Mouse (Mus musculus): ENCODE measurements around the gene Rnf138rt1. TPM values are rescaled to one million over a fixed set of nuclear protein-coding genes. Genes with fewer than 3 reads are reported as not detected.
A peak's percentile ranks its signal among the peaks of the same experiment; 100 is the strongest.

Gene Rnf138rt1
- 0.16 and 0.32 TPM in 2 replicates for polyA plus RNA-seq (2016; fragmentation: Nextera tagmentation; extraction: Ambion mirVana)

GRCm38 (mm10) chrX:163760617-163761434 is at the start of gene Rnf138rt1:
TSS of gene Rnf138rt1 (minus strand) at chrX:163761329.
- Histone ChIP-seq H3K4me3 (peak within 1 kb of the TSS; percentile 57), H3K27ac (replicated peaks) (no peak within 1 kb of the TSS), H3K9me3 (no peaks in the 10 kb centered on the region), H3K27me3 (replicated peaks; ENCODE audit: low read depth, poor library complexity, severe bottlenecking) (peaks cover 98% of the 10 kb centered on the region), H3K4me1 (no peaks in the 10 kb centered on the region), H3K36me3 (replicated peaks) (no peaks in the 10 kb centered on the region)
- WGBS, result 24% methylated on average over 42 of the region's 42 CpGs
- DNase-seq (ENCODE audit: low spot score), result peak; percentile 67

DNA sequence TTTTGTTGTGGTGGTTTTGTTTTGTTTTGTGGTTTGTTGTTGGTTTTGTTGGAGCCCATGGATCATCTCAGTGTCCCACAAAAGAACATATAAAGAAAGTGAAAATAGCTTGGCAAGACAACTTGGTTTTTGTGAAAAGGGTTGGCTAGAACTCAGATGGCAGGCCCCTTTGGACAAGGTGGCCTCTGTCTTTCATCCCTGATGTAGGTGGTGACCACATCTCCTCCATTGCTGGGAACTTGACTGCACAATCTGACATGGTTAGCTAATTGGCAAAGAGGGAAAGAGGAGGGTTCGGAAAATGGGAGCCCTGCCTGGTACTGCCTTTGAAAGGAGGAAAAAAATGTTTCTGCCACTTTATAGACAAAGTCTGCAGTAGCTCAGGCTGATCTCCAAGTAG is 46.1 kb upstream of the Rnf138rt1 start:
- H3K4me1 ChIP-seq, result no peaks in the 10 kb centered on the region
- no peaks in the 10 kb centered on the region for H3K9me3 ChIP-seq
- no peak overlapping the region for H3K4me3 ChIP-seq
- DNase-seq (ENCODE audit: low spot score), result no peak
- peaks cover 92% of the 10 kb centered on the region for H3K27me3 ChIP-seq (replicated peaks; ENCODE audit: low read depth, poor library complexity, severe bottlenecking)
- no peak overlapping the region for H3K27ac ChIP-seq (replicated peaks)
- no peaks in the 10 kb centered on the region for H3K36me3 ChIP-seq (replicated peaks)
- WGBS, result 70% methylated on average over 1 of the region's 1 CpGs

DNA sequence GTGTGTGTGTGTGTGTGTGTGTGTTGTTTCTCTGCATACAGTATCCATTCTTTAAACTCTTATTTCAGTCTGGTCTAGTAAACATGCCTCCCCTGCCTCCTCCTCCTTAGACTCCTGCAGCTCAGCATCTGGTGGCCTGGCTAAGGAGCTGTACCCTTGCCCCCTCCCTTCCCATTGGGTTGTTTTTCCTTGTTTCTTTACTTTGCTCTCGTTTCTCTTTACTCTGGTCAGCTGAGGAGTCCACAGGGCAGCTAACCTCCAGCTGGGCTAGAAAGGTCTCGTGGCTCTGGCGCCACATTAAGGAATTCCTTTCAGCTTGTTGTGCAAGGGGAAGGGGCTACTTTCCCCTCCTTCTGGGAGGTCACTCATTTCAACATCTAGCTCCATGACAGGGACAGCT is 5.2 kb upstream of the Rnf138rt1 start:
- Histone ChIP-seq H3K4me3 (no peak overlapping the region), H3K36me3 (replicated peaks) (no peaks in the 10 kb centered on the region), H3K4me1 (no peaks in the 10 kb centered on the region; the same call in 1 of the 2 replicates), H3K9me3 (no peaks in the 10 kb centered on the region), H3K27me3 (replicated peaks; ENCODE audit: low read depth, poor library complexity, severe bottlenecking) (peaks cover 87% of the 10 kb centered on the region), H3K27ac (replicated peaks) (no peak overlapping the region)
- 27% methylated on average over 3 of the region's 3 CpGs for WGBS
- no peak for DNase-seq (ENCODE audit: low spot score)

GRCm38 (mm10) chrX:163761435-163761828 is 303 bp upstream of the Rnf138rt1 start:
- H3K4me3 ChIP-seq, result peak overlapping the region; percentile 57
- WGBS, result 26% methylated on average over 10 of the region's 10 CpGs
- no peak overlapping the region for H3K27ac ChIP-seq (replicated peaks)
- no peak for DNase-seq (ENCODE audit: low spot score)
- peaks cover 98% of the 10 kb centered on the region for H3K27me3 ChIP-seq (replicated peaks; ENCODE audit: low read depth, poor library complexity, severe bottlenecking)
- H3K9me3 ChIP-seq, result no peaks in the 10 kb centered on the region
- no peaks in the 10 kb centered on the region; the same call in 1 of the 2 replicates for H3K4me1 ChIP-seq
- no peaks in the 10 kb centered on the region for H3K36me3 ChIP-seq (replicated peaks)

GRCm38 (mm10) chrX:163745996-163746395 is 15.1 kb downstream of the Rnf138rt1 start:
- Histone ChIP-seq H3K36me3 (replicated peaks) (no peaks in the 10 kb centered on the region), H3K4me3 (no peak overlapping the region), H3K9me3 (no peaks in the 10 kb centered on the region), H3K27ac (replicated peaks) (no peak overlapping the region), H3K4me1 (no peaks in the 10 kb centered on the region), H3K27me3 (replicated peaks; ENCODE audit: low read depth, poor library complexity, severe bottlenecking) (peaks cover 94% of the 10 kb centered on the region)
- DNase-seq (ENCODE audit: low spot score), result no peak
- 84% methylated on average over 6 of the region's 6 CpGs for WGBS

DNA sequence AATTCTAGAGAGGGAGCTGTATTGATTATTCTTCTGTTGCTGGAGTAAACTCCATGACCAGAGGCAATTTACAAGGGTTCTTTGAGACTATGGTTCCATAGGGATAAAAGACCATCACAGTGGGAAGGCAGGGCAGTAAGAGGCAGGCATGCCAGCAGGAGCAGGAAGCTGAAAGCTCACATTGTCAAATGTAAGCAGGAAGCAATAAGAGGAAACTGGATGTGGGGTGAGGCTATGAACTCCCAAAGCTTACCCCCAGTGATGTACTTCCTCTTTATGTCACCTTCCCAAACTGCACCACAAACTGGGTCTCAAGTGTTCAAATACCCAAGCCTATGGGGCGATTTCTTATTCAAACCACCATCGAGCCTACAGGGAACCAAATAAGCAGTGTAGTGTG is 17.2 kb downstream of the Rnf138rt1 start:
- WGBS, result 70% methylated on average over 2 of the region's 2 CpGs
- no peaks in the 10 kb centered on the region for H3K36me3 ChIP-seq (replicated peaks)
- H3K27me3 ChIP-seq (replicated peaks; ENCODE audit: low read depth, poor library complexity, severe bottlenecking), result peaks cover 86% of the 10 kb centered on the region
- H3K27ac ChIP-seq (replicated peaks), result no peak overlapping the region
- no peaks in the 10 kb centered on the region for H3K9me3 ChIP-seq
- H3K4me3 ChIP-seq, result no peak overlapping the region
- DNase-seq (ENCODE audit: low spot score), result no peak
- no peaks in the 10 kb centered on the region for H3K4me1 ChIP-seq

DNA sequence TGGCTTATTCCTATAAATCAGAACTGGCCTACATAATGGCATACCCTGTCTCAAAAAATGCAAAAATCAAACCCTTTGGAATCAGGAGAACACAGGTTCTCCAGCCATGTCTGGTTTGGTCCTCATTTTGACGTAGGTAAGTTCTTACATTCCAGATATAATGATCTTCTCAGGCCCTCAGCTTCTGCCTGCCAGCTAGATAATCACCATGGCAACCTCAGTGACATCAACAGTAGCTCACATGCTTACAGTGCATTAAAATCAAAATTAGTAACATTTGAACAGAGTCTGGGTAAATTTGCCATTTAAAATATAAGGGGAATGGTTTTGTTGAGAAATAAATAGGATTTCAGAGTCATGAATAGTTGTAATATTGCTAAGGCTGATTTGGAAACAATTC is 22.2 kb downstream of the Rnf138rt1 start:
- no peak for DNase-seq (ENCODE audit: low spot score)
- Histone ChIP-seq H3K4me3 (no peak overlapping the region), H3K4me1 (no peaks in the 10 kb centered on the region), H3K36me3 (replicated peaks) (no peaks in the 10 kb centered on the region), H3K27ac (replicated peaks) (no peak overlapping the region), H3K27me3 (replicated peaks; ENCODE audit: low read depth, poor library complexity, severe bottlenecking) (peaks cover 73% of the 10 kb centered on the region), H3K9me3 (no peaks in the 10 kb centered on the region)
- 76% methylated on average over 1 of the region's 1 CpGs for WGBS

DNA sequence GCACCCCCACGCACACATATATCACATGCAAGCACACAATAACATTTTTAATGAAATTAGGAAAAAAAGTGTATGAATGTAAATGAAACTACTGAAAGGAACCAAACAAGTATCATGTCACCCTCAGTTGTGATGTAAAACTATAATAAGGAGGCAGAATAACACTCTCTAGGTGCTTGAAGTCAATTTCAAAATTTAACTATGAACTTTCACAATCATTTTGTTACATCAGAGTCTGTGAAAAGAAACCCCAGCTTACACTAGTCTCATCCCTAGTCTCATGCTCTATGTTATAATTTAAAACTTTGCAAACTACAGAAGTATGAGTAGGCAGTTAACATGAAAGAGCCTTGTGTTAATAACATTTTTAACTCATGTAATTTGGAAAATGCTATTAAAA is 27.0 kb downstream of the Rnf138rt1 start:
- Histone ChIP-seq H3K27ac (replicated peaks) (no peak overlapping the region), H3K27me3 (replicated peaks; ENCODE audit: low read depth, poor library complexity, severe bottlenecking) (peaks cover 64% of the 10 kb centered on the region), H3K36me3 (replicated peaks) (no peaks in the 10 kb centered on the region), H3K4me1 (no peaks in the 10 kb centered on the region), H3K9me3 (no peaks in the 10 kb centered on the region), H3K4me3 (no peak overlapping the region)
- no peak for DNase-seq (ENCODE audit: low spot score)
- WGBS, result 86% methylated on average over 1 of the region's 1 CpGs

- H3K4me1 ChIP-seq, result 0 out of 2 replicates have a peak, but pooled peaks cover 6% of the 10 kb centered on the region
- peaks cover 65% of the 10 kb centered on the region for H3K27me3 ChIP-seq (replicated peaks; ENCODE audit: low read depth, poor library complexity, severe bottlenecking)
- no peaks in the 10 kb centered on the region for H3K36me3 ChIP-seq (replicated peaks)
- H3K27ac ChIP-seq (replicated peaks), result no peak overlapping the region; the same call in 1 of the 2 replicates
- no peaks in the 10 kb centered on the region for H3K9me3 ChIP-seq
- peak; percentile 8 for DNase-seq (ENCODE audit: low spot score)
- no peak overlapping the region for H3K4me3 ChIP-seq
These were observed 37.5 kb downstream of the Rnf138rt1 start for GRCm38 (mm10) chrX:163723630-163724029.

- Histone ChIP-seq H3K4me1 (0 out of 2 replicates have a peak, but pooled peaks cover 6% of the 10 kb centered on the region), H3K27me3 (replicated peaks; ENCODE audit: low read depth, poor library complexity, severe bottlenecking) (peaks cover 62% of the 10 kb centered on the region), H3K27ac (replicated peaks) (no peak overlapping the region; the same call in 1 of the 2 replicates), H3K9me3 (no peaks in the 10 kb centered on the region), H3K36me3 (replicated peaks) (no peaks in the 10 kb centered on the region), H3K4me3 (no peak overlapping the region)
- WGBS, result 49% methylated on average over 12 of the region's 12 CpGs
- DNase-seq (ENCODE audit: low spot score), result peak; percentile 8
These were observed 38.1 kb downstream of the Rnf138rt1 start for GRCm38 (mm10) chrX:163722785-163723577.

DNA sequence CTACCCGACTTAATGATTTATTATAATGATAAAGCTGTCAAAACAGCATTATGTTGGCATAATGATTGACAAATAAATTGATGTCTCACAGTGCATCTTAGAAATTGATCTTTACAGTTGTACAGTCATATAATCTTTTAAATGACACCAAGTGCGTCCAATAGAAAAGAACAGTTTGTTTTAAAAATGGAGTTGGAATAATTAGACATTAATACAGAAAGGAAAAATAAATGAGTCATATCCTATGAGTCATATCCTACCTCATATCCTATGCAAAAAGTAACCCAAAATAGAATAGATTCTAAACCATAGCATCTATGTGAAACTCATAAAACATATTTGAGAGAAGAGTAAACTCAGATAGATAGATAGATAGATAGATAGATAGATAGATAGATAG is 40.5 kb downstream of the Rnf138rt1 start:
- Histone ChIP-seq H3K27me3 (replicated peaks; ENCODE audit: low read depth, poor library complexity, severe bottlenecking) (peaks cover 64% of the 10 kb centered on the region), H3K4me1 (0 out of 2 replicates have a peak, but pooled peaks cover 6% of the 10 kb centered on the region), H3K4me3 (no peak overlapping the region), H3K9me3 (no peaks in the 10 kb centered on the region), H3K36me3 (replicated peaks) (no peaks in the 10 kb centered on the region), H3K27ac (replicated peaks) (no peak overlapping the region)
- 79% methylated on average over 2 of the region's 2 CpGs for WGBS
- no peak for DNase-seq (ENCODE audit: low spot score)

Measured in embryonic facial prominence, embryonic 10.5 days (tissue).